Mouse (Mus musculus) embryonic stem cell, embryonic (primary cell): ENCODE results near the gene Xylt1.

Experiments used
- CTCF ChIA-PET, 4 experiments: fragments of 300-600 bp in 2 of 4; fragments of 350-600 bp in 2 of 4; sonication (Branson Sonifier 250); formaldehyde crosslinking; loops; one replicate each; lab custom pipeline; 2022; ENCODE audit warnings: inconsistent platforms in 2 of 4; lab: Charles Lee
- POLR2A ChIA-PET, 4 experiments: fragments of 300-600 bp in 2 of 4; fragments of 350-600 bp in 2 of 4; sonication (Branson Sonifier 250); formaldehyde crosslinking; loops; one replicate each; lab custom pipeline; 2022; ENCODE audit warnings: antibody characterized with exemption in 4 of 4, inconsistent platforms in 1 of 4; lab: Charles Lee

The Xylt1 gene

GRCm38 (mm10) chr7:117555735-117556134, 175.0 kb downstream of the Xylt1 start:
- POLR2A ChIA-PET = interaction anchor here in 1 of 4 experiments (1.3 kb wide), 1 partner anchor 58 kb away, joined by 3 read pairs; no protein-coding TSS in a partner anchor
- CTCF ChIA-PET = interaction anchor here in 1 of 4 experiments (0.6 kb wide), 2 partner anchors 179 to 488 kb away, joined by 3 to 7 read pairs; no protein-coding TSS in a partner anchor

GRCm38 (mm10) chr7:117558166-117558565, 177.4 kb downstream of the Xylt1 start:
- POLR2A ChIA-PET = interaction anchor here in 1 of 4 experiments (0.6 kb wide), 1 partner anchor 565 kb away, joined by 3 read pairs; no protein-coding TSS in a partner anchor
- CTCF ChIA-PET = no interaction called here

- POLR2A ChIA-PET = interaction anchor here in 1 of 4 experiments (0.6 to 0.7 kb wide), 2 partner anchors 382 to 1426 kb away, joined by 3 read pairs; no protein-coding TSS in a partner anchor
- CTCF ChIA-PET = interaction anchor here in 1 of 4 experiments (0.6 kb wide), 1 partner anchor 63 kb away, joined by 6 read pairs; no protein-coding TSS in a partner anchor
Observed at GRCm38 (mm10) chr7:117559051-117559450, 178.3 kb downstream of the Xylt1 start.

GRCm38 (mm10) chr7:117563939-117564499, 183.2 kb downstream of the Xylt1 start:
- ChIA-PET POLR2A (interaction anchor here in 2 of 4 experiments (0.6 to 0.9 kb wide), 2 partner anchors 23 to 802 kb away, joined by 3 to 4 read pairs; no protein-coding TSS in a partner anchor), CTCF (no interaction called here)

- CTCF ChIA-PET = no interaction called here
- POLR2A ChIA-PET = interaction anchor here in 1 of 4 experiments (0.6 kb wide), 1 partner anchor 655 kb away, joined by 4 read pairs; no protein-coding TSS in a partner anchor
Observed at GRCm38 (mm10) chr7:117564627-117565026, 183.8 kb downstream of the Xylt1 start.

- CTCF ChIA-PET = interaction anchor here in 2 of 4 experiments (0.6 to 1.2 kb wide), 4 partner anchors 12 to 16 kb away, joined by 3 read pairs; no protein-coding TSS in a partner anchor
- POLR2A ChIA-PET = interaction anchor here in 1 of 4 experiments (0.6 to 1.2 kb wide), 2 partner anchors 13 to 22 kb away, joined by 3 to 4 read pairs; no protein-coding TSS in a partner anchor
Observed at GRCm38 (mm10) chr7:117566115-117566514, 185.3 kb downstream of the Xylt1 start.

GRCm38 (mm10) chr7:117566833-117567232, 186.1 kb downstream of the Xylt1 start:
- CTCF ChIA-PET = interaction anchor here in 1 of 4 experiments (1.2 kb wide), 1 partner anchor 14 kb away, joined by 3 read pairs; no protein-coding TSS in a partner anchor
- POLR2A ChIA-PET = no interaction called here

GRCm38 (mm10) chr7:117567252-117567651, 186.5 kb downstream of the Xylt1 start:
- POLR2A ChIA-PET = no interaction called here
- CTCF ChIA-PET = no interaction called here

DNA sequence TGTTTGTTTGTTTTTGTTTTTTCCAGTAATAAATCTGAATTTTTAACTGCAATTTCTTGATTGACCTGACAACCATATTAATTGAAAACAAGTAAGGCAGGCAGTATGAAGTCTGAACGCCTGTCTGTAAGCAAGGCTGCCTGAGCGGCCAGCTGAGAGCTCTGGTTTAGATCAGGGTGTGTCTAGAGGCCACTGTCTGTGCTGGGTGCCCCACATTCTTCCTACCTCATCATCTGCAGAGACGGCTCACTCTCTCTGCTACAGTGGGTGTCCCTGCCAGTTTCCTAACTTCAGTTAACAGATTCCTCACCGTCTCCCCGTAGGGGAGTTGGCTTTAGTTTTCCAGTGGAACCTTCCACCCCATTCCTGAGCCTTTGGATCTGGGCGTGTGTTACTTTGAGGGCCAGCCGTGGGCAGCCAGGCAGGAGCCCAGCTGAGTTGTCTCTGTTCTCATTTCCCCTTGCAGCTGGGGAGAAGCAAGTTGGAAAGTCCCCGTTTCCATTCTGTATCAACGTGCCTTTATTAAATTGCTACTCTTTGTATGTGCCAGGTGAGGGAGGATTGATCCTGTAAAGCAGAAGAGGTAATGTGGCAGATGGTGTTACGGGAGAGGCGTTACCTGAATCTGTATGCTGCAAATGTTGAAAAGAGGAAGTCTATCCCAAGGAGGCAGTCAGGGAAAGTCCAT, 187.0 kb downstream of the Xylt1 start:
- CTCF ChIA-PET = no interaction called here
- POLR2A ChIA-PET = no interaction called here

- ChIA-PET POLR2A (no interaction called here), CTCF (no interaction called here)
Observed at GRCm38 (mm10) chr7:117571131-117571530, 190.4 kb downstream of the Xylt1 start.

DNA sequence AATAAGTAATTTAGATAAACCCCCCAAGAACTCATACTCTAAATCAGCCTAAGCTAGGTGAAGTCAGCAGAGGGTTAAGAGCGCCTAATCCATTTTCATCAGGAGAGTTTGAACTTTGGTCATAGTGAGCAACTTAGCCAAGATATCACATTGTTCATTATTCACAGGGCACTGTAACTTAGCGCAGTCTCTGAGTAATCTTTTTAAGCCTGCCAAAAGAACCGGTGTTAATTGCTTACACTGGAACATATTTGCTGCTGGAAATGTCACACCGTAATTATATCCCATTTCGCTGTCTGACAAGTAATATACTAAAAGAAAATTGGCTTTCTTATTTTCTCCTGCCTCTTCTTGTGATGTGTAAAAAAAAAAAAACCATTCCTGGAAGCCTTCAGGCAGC, 190.9 kb downstream of the Xylt1 start:
- ChIA-PET CTCF (no interaction called here), POLR2A (no interaction called here)

- ChIA-PET POLR2A (interaction anchor here in 1 of 4 experiments (0.6 kb wide), 1 partner anchor 964 kb away, joined by 4 read pairs; no protein-coding TSS in a partner anchor), CTCF (no interaction called here)
Observed at GRCm38 (mm10) chr7:117573170-117573569, 192.4 kb downstream of the Xylt1 start.

GRCm38 (mm10) chr7:117575417-117575816, 194.6 kb downstream of the Xylt1 start:
- ChIA-PET POLR2A (interaction anchor here in 1 of 4 experiments (1.0 kb wide), 1 partner anchor 17 kb away, joined by 3 read pairs; no protein-coding TSS in a partner anchor), CTCF (interaction anchor here in 1 of 4 experiments (0.6 kb wide), 1 partner anchor 617 kb away, joined by 14 read pairs; no protein-coding TSS in a partner anchor)

GRCm38 (mm10) chr7:117577035-117577434, 196.3 kb downstream of the Xylt1 start:
- ChIA-PET POLR2A (no interaction called here), CTCF (no interaction called here)

DNA sequence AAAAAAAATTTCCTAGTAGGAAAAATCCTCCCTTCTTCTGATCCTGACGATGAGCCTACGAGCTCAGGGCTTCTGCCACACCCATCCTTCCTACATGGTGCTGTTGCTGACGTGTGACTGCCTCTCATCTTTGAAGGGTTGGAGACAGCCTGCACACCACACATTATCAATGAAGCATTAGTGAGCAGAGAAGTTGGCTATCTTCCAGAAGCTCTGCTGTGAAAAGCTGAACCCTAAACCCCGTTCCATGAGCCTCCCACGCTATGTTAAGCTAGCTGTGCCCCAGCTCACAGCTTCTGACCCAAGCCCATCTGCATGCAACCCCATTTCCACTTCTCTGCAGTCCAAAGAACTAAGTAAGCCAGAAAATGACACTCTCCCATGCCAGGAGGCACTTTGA, 204.4 kb downstream of the Xylt1 start:
- CTCF ChIA-PET = no interaction called here
- POLR2A ChIA-PET = no interaction called here

GRCm38 (mm10) chr7:117586811-117587210, 206.0 kb downstream of the Xylt1 start:
- ChIA-PET CTCF (no interaction called here), POLR2A (no interaction called here)

DNA sequence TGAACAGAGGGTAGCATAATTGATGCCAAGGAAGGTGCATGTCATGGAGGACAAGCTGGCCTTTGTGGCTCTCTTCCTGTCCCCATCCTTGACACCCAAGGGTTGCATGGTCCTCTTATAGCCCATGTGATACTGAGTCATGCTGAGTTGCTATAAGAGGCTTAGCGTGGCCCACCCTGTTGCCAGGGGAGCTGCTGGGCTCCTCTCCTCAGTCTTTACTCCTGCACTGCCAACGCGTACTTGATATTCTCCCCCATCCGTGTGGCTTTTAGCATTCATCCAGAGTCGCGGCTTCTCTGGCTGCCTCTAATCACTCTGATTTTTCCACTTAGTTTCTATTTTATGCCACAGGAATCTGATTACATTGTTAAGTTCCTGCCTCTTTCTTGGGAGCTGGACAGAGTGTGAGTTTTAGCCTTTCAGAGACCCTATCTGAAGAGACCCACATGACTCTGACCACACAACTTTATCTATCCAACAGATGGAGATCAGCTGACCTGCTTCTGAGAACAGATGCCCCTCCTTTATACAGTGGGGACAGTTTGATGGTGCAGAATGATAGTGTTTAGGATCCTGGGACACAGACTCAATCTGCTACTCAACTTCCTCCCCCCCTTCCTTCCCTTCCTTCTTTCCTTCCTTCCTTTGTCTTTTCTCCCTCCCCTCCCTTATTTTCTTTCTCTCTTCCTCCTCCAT, 206.6 kb downstream of the Xylt1 start:
- ChIA-PET CTCF (no interaction called here), POLR2A (no interaction called here)

DNA sequence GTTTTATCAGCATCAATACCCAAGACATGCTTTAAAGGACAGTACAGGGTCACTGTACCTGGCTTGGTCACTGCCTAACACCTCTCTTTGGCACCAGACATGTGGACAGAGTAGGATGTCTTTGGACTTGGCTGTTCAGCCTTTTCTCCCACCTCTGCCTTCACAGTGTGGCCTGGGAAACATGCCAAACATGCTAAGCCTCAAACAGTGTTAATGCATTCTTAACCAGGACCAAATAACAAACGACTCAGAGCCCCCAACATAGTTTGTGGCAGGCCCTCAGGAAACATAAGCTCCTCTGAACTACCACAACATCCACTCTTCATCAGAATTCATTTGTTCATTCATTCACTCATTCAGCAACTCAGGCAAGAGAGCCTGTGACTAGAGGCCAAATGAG, 207.6 kb downstream of the Xylt1 start:
- ChIA-PET POLR2A (no interaction called here), CTCF (no interaction called here)

DNA sequence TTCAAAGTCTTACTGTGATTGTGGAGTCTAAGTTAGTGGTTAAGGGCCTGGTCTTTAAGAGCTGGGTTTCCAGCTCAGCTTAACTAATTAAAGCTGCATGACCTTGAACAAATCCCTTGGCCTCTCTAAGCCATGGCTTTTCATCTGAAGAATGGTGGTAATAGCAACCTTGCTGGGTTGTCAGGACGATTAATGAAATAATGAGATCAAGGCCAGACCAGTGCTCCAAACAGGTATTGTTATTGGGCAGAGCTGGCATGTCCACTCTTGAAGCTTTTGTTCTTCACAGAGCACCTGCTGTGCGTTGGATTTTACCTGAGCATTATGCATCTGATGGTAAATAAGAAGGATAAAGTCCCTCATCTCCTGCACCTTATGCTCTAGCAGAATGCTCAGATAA, 208.6 kb downstream of the Xylt1 start:
- ChIA-PET POLR2A (interaction anchor here in 2 of 4 experiments (0.6 kb wide), 2 partner anchors 47 to 90 kb away, joined by 3 to 6 read pairs; no protein-coding TSS in a partner anchor), CTCF (no interaction called here)
